28 mouse cellular contexts compared by ENCODE assay signal in genomic region chr5:83339144-83339543, GRCm38 (mm10). TPM values are rescaled to one million over a fixed set of nuclear protein-coding genes. Genes with fewer than 3 reads are reported as not detected.
"Had no signal": no experiment of that assay in that cellular context is flagged by ENCODE, and none has a peak within 500 bp of the region (broad histone marks: within the 10 kb centered on the region; RNA-seq: fewer than 3 reads in every experiment).

No protein-coding gene starts in this region.

- DNase-seq: gastrocnemius, postnatal 14 days; gastrocnemius, postnatal 36 days; heart, adult 11 months; heart, adult 2 months; heart, postnatal 14 days; heart, postnatal 36 days; kidney, adult 11 months; kidney, adult 2 months; kidney, adult 9 months; kidney, postnatal 14 days; kidney, postnatal 36 days; layer of hippocampus, adult 9-11 months; layer of hippocampus, postnatal 36 days; left cerebral cortex, postnatal 4 days had no signal

- H3K4me2 ChIP-seq: heart, embryonic 11.5 days; heart, embryonic 13.5 days; heart, embryonic 15.5 days; hindbrain, embryonic 13.5 days; hindbrain, embryonic 15.5 days; kidney, embryonic 15.5 days; limb, embryonic 13.5 days; limb, embryonic 15.5 days had no signal

- ATAC-seq: hindbrain, postnatal 0 days; intestine, embryonic 16.5 days had no signal

- H3K36me3 ChIP-seq: heart, embryonic 13.5 days; heart, embryonic 15.5 days; hindbrain, embryonic 13.5 days; hindbrain, embryonic 15.5 days; kidney, embryonic 15.5 days; limb, embryonic 13.5 days; limb, embryonic 15.5 days had no signal

- H3K27me3 ChIP-seq: heart, embryonic 13.5 days; heart, embryonic 15.5 days; hindbrain, embryonic 13.5 days; hindbrain, embryonic 15.5 days; kidney, embryonic 15.5 days; limb, embryonic 13.5 days; limb, embryonic 15.5 days had no signal

- H3K9me3 ChIP-seq: heart, embryonic 13.5 days; heart, embryonic 15.5 days; hindbrain, embryonic 13.5 days; hindbrain, embryonic 15.5 days; kidney, embryonic 15.5 days; limb, embryonic 13.5 days; limb, embryonic 15.5 days had no signal

- H3K4me1 ChIP-seq: heart, embryonic 13.5 days; heart, embryonic 15.5 days; hindbrain, embryonic 13.5 days; hindbrain, embryonic 15.5 days; kidney, embryonic 15.5 days; limb, embryonic 13.5 days; limb, embryonic 15.5 days had no signal

- H3K27ac ChIP-seq: heart, adult 2 months; heart, embryonic 13.5 days; heart, embryonic 15.5 days; hindbrain, embryonic 13.5 days; hindbrain, embryonic 15.5 days; hindbrain, postnatal 0 days; kidney, embryonic 15.5 days; kidney, postnatal 0 days; limb, embryonic 13.5 days; limb, embryonic 15.5 days had no signal

- H3K9ac ChIP-seq: heart, embryonic 13.5 days; heart, embryonic 15.5 days; hindbrain, embryonic 13.5 days; hindbrain, embryonic 15.5 days; kidney, embryonic 15.5 days; limb, embryonic 13.5 days; limb, embryonic 15.5 days had no signal

- H3K4me3 ChIP-seq: heart, adult 2 months; heart, embryonic 13.5 days; heart, embryonic 15.5 days; hindbrain, embryonic 13.5 days; hindbrain, embryonic 15.5 days; kidney, embryonic 15.5 days; limb, embryonic 13.5 days; limb, embryonic 15.5 days had no signal

RNA-seq across cellular contexts. Expression of gene Tecrl, which starts 15.9 kb away (rescaled TPM):
- polyA plus RNA-seq: gonadal fat pad, adult 2 months; intestine, embryonic 14.5 days; kidney, postnatal 0 days; large intestine, adult 2 months had no signal
